Mouse (Mus musculus): ENCODE results near the gene Pate2.

DNA sequence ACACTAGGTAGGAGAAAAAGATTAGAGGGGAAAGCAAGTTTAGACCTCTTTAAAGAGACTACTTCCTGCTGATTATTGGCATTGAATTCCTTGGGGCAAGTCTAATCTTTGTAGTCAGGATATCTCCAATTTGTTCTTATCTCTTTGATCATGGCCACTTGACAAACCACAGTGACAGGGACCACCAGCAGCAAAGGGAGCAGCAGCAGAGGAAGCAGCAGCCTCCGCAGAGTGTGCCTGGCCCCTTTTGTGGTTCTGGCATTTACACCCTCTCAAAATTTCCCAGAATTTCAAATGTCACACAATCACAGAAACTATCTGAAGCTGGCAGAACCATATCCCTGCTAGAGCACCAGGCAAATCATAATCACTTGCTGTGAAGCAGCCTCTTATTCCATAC is 17.6 kb downstream of the Pate2 start:
- TF ChIP-seq CTCF (IDR thresholded peaks at IDR 0.05 in 2 of 3, conservative IDR thresholded peaks at IDR 0.05 in 1 of 3; ENCODE audit: control insufficient read depth in 1 of 3, insufficient read depth in 1 of 3, low read depth in 2 of 3, low read length in 3 of 3, poor library complexity in 1 of 3, severe bottlenecking in 1 of 3) (no peak), POLR2A (IDR thresholded peaks at IDR 0.05; ENCODE audit: control insufficient read depth in 1 of 2, insufficient read depth in 1 of 2, low read depth in 1 of 2, low read length in 2 of 2, poor library complexity in 1 of 2) (no peak), ZC3H11A (IDR thresholded peaks at IDR 0.05; ENCODE audit: low read depth, low read length) (no peak), JUND (IDR thresholded peaks at IDR 0.05; ENCODE audit: low read depth, low read length) (no peak), POLR2AphosphoS2 (IDR thresholded peaks at IDR 0.05; ENCODE audit: low read length) (no peak), MAX (IDR thresholded peaks at IDR 0.05; ENCODE audit: low read length) (no peak), TAL1 (IDR thresholded peaks at IDR 0.05; ENCODE audit: low read length) (no peak), HCFC1 (IDR thresholded peaks at IDR 0.05; ENCODE audit: low read depth, low read length) (no peak), NELFE (IDR thresholded peaks at IDR 0.05; ENCODE audit: low read depth, low read length) (no peak), GABPA (IDR thresholded peaks at IDR 0.05; ENCODE audit: low read depth, low read length) (no peak), ZKSCAN1 (IDR thresholded peaks at IDR 0.05; ENCODE audit: low read depth, low read length) (no peak)
